ENCODE assay signal across 10 mouse cellular contexts in genomic region chr2:52605321-52605720, GRCm38 (mm10).
DNase-seq lines count a peak whose midpoint lies in the region; ATAC-seq lines count a peak whose summit lies in the region.
"Had no signal": no experiment of that assay in that cellular context is flagged by ENCODE, and none has a peak within 500 bp of the region (broad histone marks: within the 10 kb centered on the region; RNA-seq: fewer than 3 reads in every experiment).

No protein-coding gene starts in this region.

- no peak overlapping the region for H3K4me3 ChIP-seq in midbrain, embryonic 10.5 days
- no peak overlapping the region for H3K4me3 ChIP-seq in midbrain, embryonic 15.5 days
- H3K4me3 ChIP-seq: embryonic facial prominence, embryonic 12.5 days; megakaryocyte, embryonic 14.5 days had no signal

- H3K9me3 ChIP-seq in midbrain, embryonic 10.5 days (replicated peaks) = no peaks in the 10 kb centered on the region
- H3K9me3 ChIP-seq in midbrain, embryonic 15.5 days = no peaks in the 10 kb centered on the region
- H3K9me3 ChIP-seq: embryonic facial prominence, embryonic 12.5 days; megakaryocyte, embryonic 14.5 days had no signal

- WGBS in midbrain, embryonic 10.5 days = 26% methylated on average over 4 of the region's 4 CpGs
- 20% methylated on average over 4 of the region's 4 CpGs for WGBS in midbrain, embryonic 15.5 days

- no peak overlapping the region for H3K27ac ChIP-seq in midbrain, embryonic 10.5 days (replicated peaks)
- H3K27ac ChIP-seq in midbrain, embryonic 15.5 days = no peak overlapping the region
- H3K27ac ChIP-seq: embryonic facial prominence, embryonic 12.5 days had no signal

- ATAC-seq in midbrain, embryonic 15.5 days (replicated peaks) = no peak
- ATAC-seq in megakaryocyte, adult 5-6 weeks (ENCODE audit: poor library complexity, severe bottlenecking) = peak; percentile 43; the same call in 1 of the 2 replicates

- H3K9ac ChIP-seq in midbrain, embryonic 15.5 days = no peak overlapping the region
- H3K9ac ChIP-seq: embryonic facial prominence, embryonic 12.5 days had no signal

- H3K4me1 ChIP-seq in midbrain, embryonic 10.5 days = peaks cover 7% of the 10 kb centered on the region
- H3K4me1 ChIP-seq in midbrain, embryonic 15.5 days = peaks cover 7% of the 10 kb centered on the region
- H3K4me1 ChIP-seq: embryonic facial prominence, embryonic 12.5 days had no signal

- H3K4me2 ChIP-seq in midbrain, embryonic 15.5 days = no peak overlapping the region
- H3K4me2 ChIP-seq: embryonic facial prominence, embryonic 12.5 days had no signal

- intact Hi-C loops in heart, postnatal 10 days (cut with DNase I) = loop anchor here (1.0 to 5.0 kb wide), 2 partner anchors 303 to 343 kb away; no protein-coding TSS in a partner anchor

- peak; percentile 46 for DNase-seq in midbrain, embryonic 10.5 days (ENCODE audit: low spot score)
- peak; percentile 85 for DNase-seq in adipocyte (ENCODE audit: low spot score)
- peak; percentile 87 for DNase-seq in embryo, embryonic 10.5 days (ENCODE audit: low spot score)
- peak; percentile 78 to 85 for DNase-seq in heart, postnatal 10 days
- DNase-seq in layer of hippocampus, postnatal 10 days (ENCODE audit: low spot score in 2 of 2) = peak; percentile 80 to 83
- peak; percentile 12 to 44 for DNase-seq in spleen, postnatal 36 days (ENCODE audit: low spot score in 2 of 2)

- H3K36me3 ChIP-seq in midbrain, embryonic 10.5 days = no peaks in the 10 kb centered on the region
- H3K36me3 ChIP-seq in midbrain, embryonic 15.5 days (replicated peaks) = no peaks in the 10 kb centered on the region
- H3K36me3 ChIP-seq: embryonic facial prominence, embryonic 12.5 days had no signal

- no peaks in the 10 kb centered on the region for H3K27me3 ChIP-seq in midbrain, embryonic 10.5 days (ENCODE audit: low read depth, poor library complexity, severe bottlenecking)
- H3K27me3 ChIP-seq in midbrain, embryonic 15.5 days (replicated peaks) = no peaks in the 10 kb centered on the region
- H3K27me3 ChIP-seq: embryonic facial prominence, embryonic 12.5 days; megakaryocyte, embryonic 14.5 days had no signal

Comparison
In these comparisons a context has a peak if more than half of its experiments do, and no peak if none do; other contexts are left out.
1. DNase-seq: peak in every context shown above with its lines; median percentile 87 in embryo, embryonic 10.5 days; 85 in adipocyte; 82 in heart, postnatal 10 days; 82 in layer of hippocampus, postnatal 10 days; 46 in midbrain, embryonic 10.5 days; 28 in spleen, postnatal 36 days.